23 mouse cellular contexts compared by ENCODE assay signal in genomic region chr14:101746635-101747034, GRCm38 (mm10). TPM values are rescaled to one million over a fixed set of nuclear protein-coding genes. Genes with fewer than 3 reads are reported as not detected.
A peak's percentile ranks its signal among the peaks of the same experiment; 100 is the strongest.
DNase-seq lines count a peak whose midpoint lies in the region; ATAC-seq and TF ChIP-seq lines count a peak whose summit lies in the region.
"Had no signal": no experiment of that assay in that cellular context is flagged by ENCODE, and none has a peak within 500 bp of the region (broad histone marks: within the 10 kb centered on the region; RNA-seq: fewer than 3 reads in every experiment).

No protein-coding gene starts in this region.

- no peaks in the 10 kb centered on the region for H3K9me3 ChIP-seq in kidney, embryonic 15.5 days (replicated peaks)
- H3K9me3 ChIP-seq in embryonic facial prominence, embryonic 15.5 days (replicated peaks) = no peaks in the 10 kb centered on the region
- no peaks in the 10 kb centered on the region for H3K9me3 ChIP-seq in limb, embryonic 14.5 days (ENCODE audit: control insufficient read depth, low read length)
- H3K9me3 ChIP-seq: forebrain, embryonic 15.5 days; heart, embryonic 15.5 days; hindbrain, embryonic 15.5 days; liver, embryonic 15.5 days had no signal

- no peaks in the 10 kb centered on the region for H3K27me3 ChIP-seq in kidney, embryonic 15.5 days
- no peaks in the 10 kb centered on the region for H3K27me3 ChIP-seq in embryonic facial prominence, embryonic 15.5 days
- no peaks in the 10 kb centered on the region for H3K27me3 ChIP-seq in limb, embryonic 14.5 days (ENCODE audit: control insufficient read depth, insufficient read depth, low read length)
- H3K27me3 ChIP-seq: forebrain, embryonic 15.5 days; heart, embryonic 15.5 days; hindbrain, embryonic 15.5 days; liver, embryonic 15.5 days had no signal

- ATAC-seq in kidney, embryonic 15.5 days (replicated peaks; ENCODE audit: low FRiP score) = no peak
- no peak for ATAC-seq in embryonic facial prominence, embryonic 15.5 days (ENCODE audit: insufficient number of reproducible peaks, low FRiP score, low TSS enrichment, low read depth)
- ATAC-seq in limb, embryonic 14.5 days (ENCODE audit: low FRiP score, low read depth) = peak; percentile 35
- ATAC-seq: forebrain, embryonic 15.5 days; intestine, embryonic 16.5 days had no signal

- 80% methylated on average over 3 of the region's 3 CpGs for WGBS in kidney, embryonic 15.5 days
- 26% methylated on average over 3 of the region's 3 CpGs for WGBS in embryonic facial prominence, embryonic 15.5 days
- WGBS in limb, embryonic 14.5 days = 22% methylated on average over 3 of the region's 3 CpGs

- DNase-seq in kidney, adult 9 months = peak; percentile 76
- DNase-seq in NIH3T3 (ENCODE audit: low read depth) = peak; percentile 56
- DNase-seq in limb, embryonic 14.5 days (ENCODE audit: low spot score) = peak; percentile 68
- no peak for DNase-seq in thymus, postnatal 4 days
- DNase-seq in thymus, adult 18-20 months = no peak
- DNase-seq: cerebellum, adult 2 months; cerebellum, postnatal 36 days; gastrocnemius, postnatal 36 days; heart, postnatal 4 days; right cerebral cortex, postnatal 4 days had no signal

- H3K4me1 ChIP-seq in kidney, embryonic 15.5 days = 0 out of 2 replicates have a peak, but pooled peaks cover 5% of the 10 kb centered on the region
- peaks cover 13% of the 10 kb centered on the region; the same call in 1 of the 2 replicates for H3K4me1 ChIP-seq in embryonic facial prominence, embryonic 15.5 days
- peaks cover 16% of the 10 kb centered on the region for H3K4me1 ChIP-seq in limb, embryonic 14.5 days (ENCODE audit: control insufficient read depth, insufficient read depth, low read length)
- H3K4me1 ChIP-seq: forebrain, embryonic 15.5 days; heart, embryonic 15.5 days; hindbrain, embryonic 15.5 days; liver, embryonic 15.5 days had no signal

- H3K36me3 ChIP-seq in kidney, embryonic 15.5 days = no peaks in the 10 kb centered on the region
- no peaks in the 10 kb centered on the region for H3K36me3 ChIP-seq in embryonic facial prominence, embryonic 15.5 days
- H3K36me3 ChIP-seq in limb, embryonic 14.5 days (ENCODE audit: control insufficient read depth, insufficient read depth, low read length) = no peaks in the 10 kb centered on the region
- H3K36me3 ChIP-seq: forebrain, embryonic 15.5 days; G1E; heart, embryonic 15.5 days; hindbrain, embryonic 15.5 days; liver, embryonic 15.5 days had no signal

- no peak overlapping the region for H3K4me2 ChIP-seq in kidney, embryonic 15.5 days
- H3K4me2 ChIP-seq in embryonic facial prominence, embryonic 15.5 days (replicated peaks) = no peak overlapping the region
- H3K4me2 ChIP-seq in limb, embryonic 14.5 days (replicated peaks; ENCODE audit: low read depth, low read length, severe bottlenecking) = no peak overlapping the region
- H3K4me2 ChIP-seq: forebrain, embryonic 15.5 days; heart, embryonic 15.5 days; hindbrain, embryonic 15.5 days; liver, embryonic 15.5 days; midbrain, embryonic 11.5 days had no signal

- H3K9ac ChIP-seq in kidney, embryonic 15.5 days = no peak overlapping the region
- no peak overlapping the region for H3K9ac ChIP-seq in embryonic facial prominence, embryonic 15.5 days
- no peak overlapping the region for H3K9ac ChIP-seq in limb, embryonic 14.5 days (ENCODE audit: low read depth, low read length, severe bottlenecking)
- H3K9ac ChIP-seq: forebrain, embryonic 15.5 days; heart, embryonic 15.5 days; hindbrain, embryonic 15.5 days; liver, embryonic 15.5 days had no signal

- no peak overlapping the region for H3K4me3 ChIP-seq in kidney, embryonic 15.5 days (replicated peaks)
- H3K4me3 ChIP-seq in embryonic facial prominence, embryonic 15.5 days (replicated peaks) = no peak overlapping the region
- H3K4me3 ChIP-seq in limb, embryonic 14.5 days (replicated peaks; ENCODE audit: low read length) = no peak overlapping the region
- H3K4me3 ChIP-seq: erythroblast, embryonic 14.5 days; forebrain, embryonic 15.5 days; heart, embryonic 15.5 days; hindbrain, embryonic 15.5 days; layer of hippocampus, adult 2 months; liver, embryonic 15.5 days had no signal

- no peak overlapping the region for H3K27ac ChIP-seq in kidney, embryonic 15.5 days
- H3K27ac ChIP-seq in embryonic facial prominence, embryonic 15.5 days (replicated peaks) = 0 out of 2 replicates have a peak overlapping the region, but pooled peaks have one; percentile 11
- peak overlapping the region; percentile 63; the same call in 1 of the 2 replicates for H3K27ac ChIP-seq in limb, embryonic 14.5 days (replicated peaks; ENCODE audit: low read depth, low read length)
- H3K27ac ChIP-seq: forebrain, embryonic 15.5 days; heart, embryonic 15.5 days; hindbrain, embryonic 15.5 days; layer of hippocampus, adult 2 months; liver, embryonic 15.5 days; stomach, postnatal 0 days had no signal

- TF ChIP-seq POLR2A in limb, embryonic 14.5 days (IDR thresholded peaks at IDR 0.05; ENCODE audit: borderline replicate concordance, extremely low read depth, insufficient read depth, insufficient read length) = no peak

RNA-seq across cellular contexts. Expression of gene Lmo7, which starts 16.9 kb away (rescaled TPM):
- polyA plus RNA-seq in kidney, embryonic 15.5 days (2015; fragmentation: Nextera tagmentation; extraction: Ambion mirVana) = 12.2 and 16.4 TPM in 2 replicates
- polyA plus RNA-seq in embryonic facial prominence, embryonic 15.5 days (2015; fragmentation: Nextera tagmentation; extraction: Ambion mirVana) = 36.6 and 39.3 TPM in 2 replicates
- 21.6 and 23.2 TPM in 2 replicates for polyA plus RNA-seq in limb, embryonic 14.5 days (2012; rRNA removed)
- 25.1 and 26.2 TPM in 2 replicates for polyA plus RNA-seq in limb, embryonic 14.5 days (2014; fragmentation: Nextera tagmentation; extraction: Ambion mirVana)
- polyA plus RNA-seq: G1E had no signal

RNA-seq across cellular contexts. Expression of gene Gm9922, which starts 17.0 kb away (rescaled TPM):
- 3.1 and 3.5 TPM in 2 replicates for polyA plus RNA-seq in kidney, embryonic 15.5 days (2015; fragmentation: Nextera tagmentation; extraction: Ambion mirVana)
- polyA plus RNA-seq in embryonic facial prominence, embryonic 15.5 days (2015; fragmentation: Nextera tagmentation; extraction: Ambion mirVana) = 4.8 and 5.9 TPM in 2 replicates
- polyA plus RNA-seq in limb, embryonic 14.5 days (2012; rRNA removed) = 3.4 and 3.6 TPM in 2 replicates
- polyA plus RNA-seq in limb, embryonic 14.5 days (2014; fragmentation: Nextera tagmentation; extraction: Ambion mirVana) = 3.7 and 3.8 TPM in 2 replicates
- polyA plus RNA-seq: erythroblast, embryonic 14.5 days; G1E; hindbrain, embryonic 15.5 days; liver, embryonic 15.5 days; midbrain, embryonic 11.5 days; neural tube, embryonic 11.5 days had no signal

Comparison
In these comparisons a context has a peak if more than half of its experiments do, and no peak if none do; other contexts are left out.
1. DNase-seq: peak in kidney, adult 9 months (single experiment), NIH3T3 (single experiment) and limb, embryonic 14.5 days (single experiment); none in thymus, postnatal 4 days (single experiment) and thymus, adult 18-20 months (0 of 2).